Mouse (Mus musculus) hindbrain, embryonic 14.5 days (tissue): ENCODE results near the gene Grik2. TPM values are rescaled to one million over a fixed set of nuclear protein-coding genes. Genes with fewer than 3 reads are reported as not detected.
A peak's percentile ranks its signal among the peaks of the same experiment; 100 is the strongest.
"Not testable (repeated sequence)": the region's sequence is repeated elsewhere in the genome, so short reads cannot be mapped to it uniquely, and the experiment has no call there.

ENCODE experiments used
- ATAC-seq: fragments of 200-750 bp; cut with Nextera tagmentation; 2 replicates; pipeline ENCODE4 v1.8.0; 2017; ENCODE audit warnings: moderate number of reproducible peaks, mild to moderate bottlenecking, moderate TSS enrichment, moderate library complexity; ENCODE audit not compliant: low FRiP score
- DNase-seq: peaks from one replicate; pipeline ENCODE4 v3.0.0-alpha.2; 2015; ENCODE audit warnings: low spot score
- H3K27ac ChIP-seq: fragments of 300-500 bp; sonication (generic); 2 replicates; pipeline ENCODE4 v1.5.1; 2014; ENCODE audit warnings: mild to moderate bottlenecking, moderate library complexity
- H3K27me3 ChIP-seq: fragments of 300-500 bp; sonication (generic); 2 replicates; pipeline ENCODE4 v1.6.1; 2014; ENCODE audit warnings: mild to moderate bottlenecking, low read length, mixed read lengths; ENCODE audit not compliant: control insufficient read depth, insufficient read depth
- H3K36me3 ChIP-seq: fragments of 300-500 bp; sonication (generic); replicated peaks from 2 replicates; pipeline ENCODE4 v1.6.1; 2014; ENCODE audit not compliant: control insufficient read depth, insufficient read depth
- H3K4me1 ChIP-seq: fragments of 300-500 bp; sonication (generic); replicated peaks from 2 replicates; pipeline ENCODE4 v1.6.1; 2014; ENCODE audit warnings: antibody characterized with exemption, low read length, mixed read lengths; ENCODE audit not compliant: control insufficient read depth, insufficient read depth
- H3K4me2 ChIP-seq: fragments of 300-500 bp; sonication (generic); replicated peaks from 2 replicates; pipeline ENCODE4 v1.6.1; 2014; ENCODE audit warnings: mild to moderate bottlenecking, moderate library complexity
- H3K4me3 ChIP-seq: fragments of 300-500 bp; sonication (generic); replicated peaks from 2 replicates; pipeline ENCODE4 v1.5.1; 2014; ENCODE audit warnings: mild to moderate bottlenecking, low read length
- H3K9ac ChIP-seq: fragments of 300-500 bp; sonication (generic); 2 replicates; pipeline ENCODE4 v1.6.1; 2014
- H3K9me3 ChIP-seq: fragments of 300-500 bp; sonication (generic); 2 replicates; pipeline ENCODE4 v1.6.1; 2016; ENCODE audit warnings: low read length; ENCODE audit not compliant: control insufficient read depth
- WGBS: fragments of 180-500 bp; shearing (Covaris S2); extraction: QIAGEN DNeasy Blood & Tissue Kit; methylation state at CpG from one replicate; pipeline ENCODE4 v1.1.7; 2014; 5-methylcytosine and 5-hydroxymethylcytosine counted together
- polyA plus RNA-seq: library from polyadenylated mRNA; unstranded; fragments of >200 nt; fragmentation: Nextera tagmentation; extraction: Ambion mirVana; gene quantifications from 2 replicates; pipeline ENCODE4 v1.2.1, GENCODE M21; 2014

Gene Grik2
- polyA plus RNA-seq, 1 experiment from 2014 or later, result 45.5 TPM

GRCm38 (mm10) chr10:49319880-49320279 is 468.7 kb downstream of the Grik2 start:
- Histone ChIP-seq H3K4me3 (no peak overlapping the region), H3K27me3 (no peaks in the 10 kb centered on the region), H3K27ac (no peak overlapping the region), H3K9ac (no peak overlapping the region), H3K4me1 (no peaks in the 10 kb centered on the region), H3K9me3 (no peaks in the 10 kb centered on the region), H3K36me3 (no peaks in the 10 kb centered on the region), H3K4me2 (no peak overlapping the region)
- DNase-seq, result no peak
- ATAC-seq, result no peak
- WGBS, result 80% methylated on average over 2 of the region's 2 CpGs

GRCm38 (mm10) chr10:49256247-49256939 is 532.2 kb downstream of the Grik2 start:
- no peaks in the 10 kb centered on the region for H3K27me3 ChIP-seq
- peak overlapping the region; percentile 4; the same call in 1 of the 2 replicates for H3K9ac ChIP-seq
- no peaks in the 10 kb centered on the region for H3K36me3 ChIP-seq
- no peaks in the 10 kb centered on the region for H3K9me3 ChIP-seq
- peaks cover 6% of the 10 kb centered on the region; the same call in 1 of the 2 replicates for H3K4me1 ChIP-seq
- DNase-seq (peak; percentile 44), ATAC-seq (peak; percentile 93)
- peak overlapping the region; percentile 18; the same call in 1 of the 2 replicates for H3K4me2 ChIP-seq
- no peak overlapping the region for H3K4me3 ChIP-seq
- WGBS, result 6% methylated on average over 2 of the region's 2 CpGs
- H3K27ac ChIP-seq, result peak overlapping the region; percentile 65

- 44% methylated on average over 6 of the region's 6 CpGs for WGBS
- H3K36me3 ChIP-seq, H3K9me3 ChIP-seq, H3K9ac ChIP-seq, H3K27ac ChIP-seq, H3K27me3 ChIP-seq, H3K4me1 ChIP-seq, DNase-seq, H3K4me3 ChIP-seq, H3K4me2 ChIP-seq, ATAC-seq: not testable (repeated sequence)
Measured at GRCm38 (mm10) chr10:49237356-49237755, 551.2 kb downstream of the Grik2 start.

- not testable (repeated sequence) for ATAC-seq, H3K27me3 ChIP-seq, H3K9ac ChIP-seq, H3K27ac ChIP-seq, DNase-seq, H3K36me3 ChIP-seq, H3K9me3 ChIP-seq, H3K4me3 ChIP-seq, H3K4me2 ChIP-seq, H3K4me1 ChIP-seq
Measured at GRCm38 (mm10) chr10:49236844-49237243, 551.7 kb downstream of the Grik2 start.

- no peaks in the 10 kb centered on the region for H3K27me3 ChIP-seq
- WGBS, result 53% methylated on average over 1 of the region's 1 CpGs
- H3K4me2 ChIP-seq, result no peak overlapping the region
- peak; percentile 33 for DNase-seq
- no peak overlapping the region for H3K4me3 ChIP-seq
- no peaks in the 10 kb centered on the region for H3K9me3 ChIP-seq
- no peak overlapping the region for H3K27ac ChIP-seq
- H3K4me1 ChIP-seq, result no peaks in the 10 kb centered on the region
- no peak overlapping the region for H3K9ac ChIP-seq
- peak; percentile 31; the same call in 1 of the 2 replicates for ATAC-seq
- no peaks in the 10 kb centered on the region for H3K36me3 ChIP-seq
Measured at GRCm38 (mm10) chr10:49220096-49220495, 568.5 kb downstream of the Grik2 start.

- no peak overlapping the region for H3K9ac ChIP-seq
- H3K4me3 ChIP-seq, result no peak overlapping the region
- ATAC-seq (peak; percentile 75), DNase-seq (no peak)
- 35% methylated on average over 3 of the region's 3 CpGs for WGBS
- no peaks in the 10 kb centered on the region for H3K9me3 ChIP-seq
- H3K4me1 ChIP-seq, result no peaks in the 10 kb centered on the region
- no peak overlapping the region for H3K27ac ChIP-seq
- no peak overlapping the region for H3K4me2 ChIP-seq
- H3K36me3 ChIP-seq, result no peaks in the 10 kb centered on the region
- no peaks in the 10 kb centered on the region for H3K27me3 ChIP-seq
Measured at GRCm38 (mm10) chr10:49219631-49220030, 568.9 kb downstream of the Grik2 start.

- Histone ChIP-seq H3K4me2 (no peak overlapping the region), H3K9ac (no peak overlapping the region), H3K9me3 (no peaks in the 10 kb centered on the region), H3K36me3 (no peaks in the 10 kb centered on the region), H3K4me1 (no peaks in the 10 kb centered on the region), H3K4me3 (no peak overlapping the region), H3K27ac (no peak overlapping the region), H3K27me3 (no peaks in the 10 kb centered on the region)
- no peak for DNase-seq
- no peak for ATAC-seq
Measured at GRCm38 (mm10) chr10:49191773-49192371, 596.7 kb downstream of the Grik2 start.

GRCm38 (mm10) chr10:49191291-49191690 is 597.3 kb downstream of the Grik2 start:
- H3K4me2 ChIP-seq, result no peak overlapping the region
- H3K27ac ChIP-seq, result no peak overlapping the region
- ATAC-seq (no peak), DNase-seq (no peak)
- no peaks in the 10 kb centered on the region for H3K9me3 ChIP-seq
- 94% methylated on average over 1 of the region's 1 CpGs for WGBS
- no peaks in the 10 kb centered on the region for H3K4me1 ChIP-seq
- no peak overlapping the region for H3K4me3 ChIP-seq
- H3K27me3 ChIP-seq, result no peaks in the 10 kb centered on the region
- no peaks in the 10 kb centered on the region for H3K36me3 ChIP-seq
- H3K9ac ChIP-seq, result no peak overlapping the region

- H3K4me2 ChIP-seq, result no peak overlapping the region
- ATAC-seq (no peak), DNase-seq (no peak)
- 48% methylated on average over 4 of the region's 4 CpGs for WGBS
- H3K36me3 ChIP-seq, result no peaks in the 10 kb centered on the region
- H3K4me1 ChIP-seq, result no peaks in the 10 kb centered on the region
- no peaks in the 10 kb centered on the region for H3K27me3 ChIP-seq
- H3K4me3 ChIP-seq, result no peak overlapping the region
- H3K9me3 ChIP-seq, result no peaks in the 10 kb centered on the region
- H3K9ac ChIP-seq, result no peak overlapping the region
- no peak overlapping the region for H3K27ac ChIP-seq
Measured at GRCm38 (mm10) chr10:49154134-49154533, 634.4 kb downstream of the Grik2 start.
